Mouse (Mus musculus) central nervous system, embryonic 14 days (tissue): Measurements from ENCODE around the gene Pllp. TPM values are rescaled to one million over a fixed set of nuclear protein-coding genes. Genes with fewer than 3 reads are reported as not detected.

Experiments used
- polyA plus RNA-seq: library from polyadenylated mRNA; depleted of rRNA; stranded (reverse); fragments of >200 nt; gene quantifications from 2 replicates; pipeline ENCODE4 v1.2.3, GENCODE M21; 2012; rRNA removed

The Pllp gene
- 0.70 and 0.74 TPM in 2 replicates for polyA plus RNA-seq

DNA sequence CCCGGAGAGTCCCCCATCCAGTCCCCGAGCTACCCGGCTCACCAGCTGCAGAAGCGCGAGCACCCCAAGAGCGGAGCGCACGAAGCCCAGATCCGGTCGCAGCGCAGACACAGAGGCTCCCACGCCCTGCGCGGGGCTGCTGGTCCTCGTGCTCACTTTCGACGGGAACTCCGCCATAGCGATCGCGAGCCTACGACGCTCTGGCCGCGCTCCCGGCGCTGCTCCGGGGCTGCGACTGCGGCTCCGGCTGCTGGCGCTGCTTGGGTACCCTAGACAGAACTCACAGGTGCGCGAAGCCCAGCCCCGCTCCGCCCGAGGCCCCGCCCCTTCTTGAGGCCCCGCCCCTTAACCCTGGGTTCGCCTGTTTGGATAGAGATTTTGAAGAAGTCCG is at the start of gene Pllp:
Pllp (minus strand) TSS at position 285 of the 391 bp plus-strand sequence.

DNA sequence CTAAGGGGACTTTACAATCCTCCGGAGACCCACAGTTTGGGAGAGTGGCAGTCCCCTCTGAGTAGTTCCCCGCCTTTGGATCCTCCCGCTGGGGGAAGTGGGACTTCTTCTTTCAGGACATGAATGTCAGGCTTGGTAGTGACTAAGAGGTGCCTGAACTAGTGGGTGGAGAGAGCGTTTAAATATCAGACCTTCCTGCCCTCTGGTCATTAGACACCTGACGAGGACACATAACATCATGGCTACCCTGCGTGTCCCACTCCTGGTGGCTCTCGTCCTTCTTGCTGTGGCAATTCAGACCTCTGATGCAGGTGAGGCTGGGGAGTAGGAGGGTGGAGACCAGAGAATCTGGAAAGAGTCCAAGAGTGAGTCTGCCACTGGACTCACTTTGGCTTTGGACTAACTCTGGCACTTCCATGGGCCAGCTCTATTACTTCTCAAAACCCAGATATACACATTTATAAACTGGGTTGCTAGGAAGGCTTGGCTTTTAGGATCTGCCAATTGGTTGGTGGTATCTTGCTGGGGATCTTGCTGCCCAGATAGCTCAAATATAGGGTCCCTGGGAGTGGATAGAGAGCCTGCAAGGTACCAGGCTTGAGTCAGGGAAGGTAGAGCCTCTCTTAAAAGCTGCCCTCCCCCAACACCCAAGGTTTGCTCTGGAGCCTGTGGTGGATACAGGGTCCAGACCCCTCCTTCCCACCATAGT is 49.6 kb upstream of the Pllp start, which contains the start of gene Ccl22:
Ccl22 (plus strand) TSS at position 115 of the 709 bp plus-strand sequence.

DNA sequence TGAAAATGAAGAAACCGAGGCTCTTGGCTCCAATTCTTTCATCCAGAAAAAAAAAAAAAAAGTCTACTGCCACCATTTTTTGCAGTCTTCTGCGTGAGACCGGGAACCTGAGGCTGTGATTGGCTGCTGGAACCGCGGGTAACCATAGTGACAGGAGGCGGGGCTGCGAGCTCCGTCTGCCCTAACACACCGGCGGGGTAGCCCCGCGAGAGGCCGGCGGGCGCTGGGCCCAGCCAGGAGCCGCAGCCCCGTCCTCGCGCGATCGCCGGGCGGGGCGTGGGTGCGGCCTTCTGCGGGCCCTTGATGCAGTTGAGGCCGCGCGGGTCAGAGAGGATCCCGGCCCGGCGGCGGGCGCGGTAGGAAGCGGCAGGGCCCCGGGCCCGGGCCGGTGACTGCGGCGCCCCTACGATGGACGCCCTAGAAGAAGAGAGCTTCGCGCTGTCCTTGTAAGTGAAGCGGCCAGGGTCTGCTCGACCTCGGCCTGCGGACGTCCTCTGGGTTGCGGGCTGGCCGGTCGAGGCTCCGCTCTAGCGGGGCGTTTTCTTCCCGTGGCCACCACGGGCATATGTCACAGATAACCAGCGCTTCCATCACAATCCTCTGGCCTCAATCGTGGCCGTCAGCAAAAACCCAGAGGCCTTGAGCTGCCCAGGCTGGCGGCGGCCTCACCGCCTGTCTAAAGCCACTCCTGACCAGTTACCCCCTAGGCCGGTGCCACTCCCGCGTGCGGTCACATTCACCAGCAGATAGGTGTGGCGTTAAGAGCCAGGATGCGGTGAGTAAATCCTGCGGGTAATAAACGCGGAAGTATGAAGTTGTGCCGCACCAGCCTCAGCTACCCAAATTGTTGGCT is 29.4 kb downstream of the Pllp start, which contains the start of gene Arl2bp:
Arl2bp (plus strand) TSS at position 145 of the 853 bp plus-strand sequence.

Other genes with a start within 250 kb of the Pllp start
- 23.4 and 23.6 TPM in 2 replicates for gene Cpne2, start 163.3 kb downstream of the Pllp start, polyA plus RNA-seq
- 24.5 and 26.8 TPM in 2 replicates for gene Rspry1, start 94.3 kb downstream of the Pllp start, polyA plus RNA-seq
- 71.6 and 84.9 TPM in 2 replicates for gene Fam192a, start 94.3 kb downstream of the Pllp start, polyA plus RNA-seq
- 183 and 209 TPM in 2 replicates for gene Arl2bp, start 29.7 kb downstream of the Pllp start, polyA plus RNA-seq
- gene Ccl22, start 49.3 kb upstream of the Pllp start, polyA plus RNA-seq: 0.36 and 0.79 TPM in 2 replicates
- gene Cx3cl1, start 75.7 kb upstream of the Pllp start, polyA plus RNA-seq: 19.7 and 21.7 TPM in 2 replicates
- gene Ccl17, start 114.2 kb upstream of the Pllp start, polyA plus RNA-seq: 0.30 TPM in 1 of 2 replicates, not detected in the other
- 66.2 and 67.0 TPM in 2 replicates for gene Coq9, start 142.0 kb upstream of the Pllp start, polyA plus RNA-seq
- gene Ciapin1, start 142.1 kb upstream of the Pllp start, polyA plus RNA-seq: 77.2 and 78.1 TPM in 2 replicates
- gene Polr2c, start 161.2 kb upstream of the Pllp start, polyA plus RNA-seq: 127 and 139 TPM in 2 replicates
- gene Dok4, start 180.1 kb upstream of the Pllp start, polyA plus RNA-seq: 68.6 and 72.1 TPM in 2 replicates
- 11.4 and 19.4 TPM in 2 replicates for gene Ccdc102a, start 221.8 kb upstream of the Pllp start, polyA plus RNA-seq
- 0.31 and 0.34 TPM in 2 replicates for gene Adgrg5, start 227.4 kb upstream of the Pllp start, polyA plus RNA-seq